Mouse (Mus musculus) E14TG2a.4 (cell line): Measurements from ENCODE around the gene Entpd8.

Experiments used
- H3K27me3 ChIP-seq: 2 replicates; pipeline ENCODE4 v1.6.1; 2014; ENCODE audit warnings: low read length, control low read depth; ENCODE audit not compliant: insufficient read depth
- H3K36me3 ChIP-seq: 2 replicates; pipeline ENCODE4 v1.6.1; 2014; ENCODE audit warnings: low read length, control low read depth; ENCODE audit not compliant: insufficient read depth
- H3K4me1 ChIP-seq: replicated peaks from 2 replicates; pipeline ENCODE4 v1.6.1; 2014; ENCODE audit warnings: low read depth, low read length, control low read depth
- H3K4me3 ChIP-seq: replicated peaks from 2 replicates; pipeline ENCODE4 v1.5.1; 2014; ENCODE audit warnings: mild to moderate bottlenecking, low read length
- H3K9me3 ChIP-seq: 2 replicates; pipeline ENCODE4 v1.6.1; 2014; ENCODE audit warnings: low read length, control low read depth
- CTCF ChIP-seq: conservative IDR thresholded peaks from 2 replicates; pipeline ENCODE4 v1.5.1; 2014; ENCODE audit warnings: low read length
- NANOG ChIP-seq: IDR thresholded peaks from 2 replicates; pipeline ENCODE4 v1.6.1; 2014; ENCODE audit warnings: borderline replicate concordance, low read length, mixed read lengths
- POU5F1 ChIP-seq: IDR thresholded peaks from 2 replicates; pipeline ENCODE4 v1.6.1; 2014; ENCODE audit warnings: low read length, borderline replicate concordance

Gene Entpd8

GRCm38 (mm10) chr2:25131601-25132000 is 51.5 kb downstream of the Entpd8 start:
- Histone ChIP-seq H3K9me3 (no peaks in the 10 kb centered on the region), H3K27me3 (peaks cover 4% of the 10 kb centered on the region), H3K4me3 (no peak overlapping the region), H3K36me3 (no peaks in the 10 kb centered on the region), H3K4me1 (peaks cover 4% of the 10 kb centered on the region; the same call in 1 of the 2 replicates)
- no peak for TF ChIP-seq CTCF
- no peak for TF ChIP-seq NANOG
- TF ChIP-seq POU5F1, result no peak
